Mouse (Mus musculus) left cerebral cortex, postnatal 4 days (tissue): ENCODE measurements around the gene Bpifc. TPM values are rescaled to one million over a fixed set of nuclear protein-coding genes. Genes with fewer than 3 reads are reported as not detected.

Experiments used
- DNase-seq: peaks from one replicate; pipeline ENCODE4 v3.0.0-alpha.2; 2022
- intact Hi-C: fragments of 180-260 bp; cut with DNase I; formaldehyde crosslinking; loops from one replicate; pipeline ENCODE4 v1.15.1; 2025
- total RNA-seq, 2 experiments: library from RNA; stranded (reverse); gene quantifications; 2 replicates each; pipeline ENCODE4 v1.2.3; 2021

The Bpifc gene
- total RNA-seq, 2 experiments from 2014 or later = not detected

GRCm38 (mm10) chr10:86018813-86019212, 7.1 kb upstream of the Bpifc start:
- intact Hi-C loops = loop anchor here (10.0 kb wide), 1 partner anchor 54 kb away; no protein-coding TSS in a partner anchor
- no peak for DNase-seq

DNA sequence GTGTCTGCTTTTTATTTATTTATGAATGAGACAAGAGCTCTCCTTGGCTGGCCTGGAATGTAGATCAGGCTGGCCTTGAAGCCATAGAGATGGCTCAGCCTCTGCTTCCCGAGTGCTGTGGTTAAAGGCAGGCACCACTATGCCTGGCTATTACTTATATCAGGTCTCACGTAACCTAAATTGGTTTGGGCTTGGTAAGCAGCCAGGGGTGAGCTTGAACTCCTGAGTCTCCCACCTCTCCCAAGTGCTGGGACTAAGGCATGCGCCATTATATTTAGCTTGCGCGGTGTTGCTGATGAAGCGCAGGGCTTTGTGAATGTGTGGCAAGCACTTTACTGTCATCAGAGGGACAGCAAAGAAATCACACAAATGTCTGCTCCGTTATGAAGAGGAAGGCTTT, 6.1 kb upstream of the Bpifc start:
- intact Hi-C loops = loop anchor here (10.0 kb wide), 1 partner anchor 53 kb away; no protein-coding TSS in a partner anchor
- DNase-seq = no peak

GRCm38 (mm10) chr10:86011172-86011571, 523 bp downstream of the Bpifc start:
- no peak for DNase-seq
- intact Hi-C loops = loop anchor here (10.0 kb wide), 1 partner anchor 46 kb away; no protein-coding TSS in a partner anchor

DNA sequence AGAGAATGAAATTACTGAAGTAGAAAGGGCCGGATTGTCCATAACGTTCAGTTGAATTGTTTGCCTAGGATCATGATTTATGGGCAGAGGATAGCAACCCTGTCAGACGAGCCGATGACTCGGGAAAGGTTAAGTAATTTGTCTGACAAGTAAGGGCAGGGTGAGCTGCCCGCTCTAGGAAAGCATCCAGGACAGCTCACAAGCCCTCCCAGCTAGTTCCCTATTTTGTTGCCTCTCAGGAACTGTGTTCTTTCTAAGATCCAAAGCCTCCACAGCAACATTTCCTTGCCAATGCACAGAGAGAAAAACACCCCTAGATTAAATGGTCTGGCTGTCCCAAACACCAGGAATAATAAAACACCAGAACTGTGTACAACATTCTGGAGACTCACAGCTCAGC, 1.1 kb downstream of the Bpifc start:
- no peak for DNase-seq
- intact Hi-C loops = loop anchor here (10.0 kb wide), 1 partner anchor 46 kb away; no protein-coding TSS in a partner anchor

DNA sequence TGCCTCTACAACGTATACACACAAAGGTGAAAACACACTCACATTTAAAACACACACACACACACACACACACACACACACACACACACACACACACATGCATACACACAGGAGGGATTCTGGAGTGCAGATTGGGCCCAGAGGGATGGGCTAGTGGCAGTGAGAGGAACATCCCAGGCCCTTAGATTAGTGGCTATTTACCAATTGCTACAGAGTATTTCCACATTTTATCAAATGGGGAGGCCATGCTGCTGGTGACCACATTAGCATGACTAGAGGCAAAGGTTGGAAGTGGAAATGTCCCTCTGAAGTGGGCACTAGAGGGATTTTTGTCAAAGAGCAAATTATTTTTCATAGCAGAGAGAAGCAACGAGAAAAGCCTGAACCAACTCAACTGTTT, 2.0 kb downstream of the Bpifc start:
- no peak for DNase-seq
- intact Hi-C loops = loop anchor here (10.0 kb wide), 1 partner anchor 45 kb away; no protein-coding TSS in a partner anchor

DNA sequence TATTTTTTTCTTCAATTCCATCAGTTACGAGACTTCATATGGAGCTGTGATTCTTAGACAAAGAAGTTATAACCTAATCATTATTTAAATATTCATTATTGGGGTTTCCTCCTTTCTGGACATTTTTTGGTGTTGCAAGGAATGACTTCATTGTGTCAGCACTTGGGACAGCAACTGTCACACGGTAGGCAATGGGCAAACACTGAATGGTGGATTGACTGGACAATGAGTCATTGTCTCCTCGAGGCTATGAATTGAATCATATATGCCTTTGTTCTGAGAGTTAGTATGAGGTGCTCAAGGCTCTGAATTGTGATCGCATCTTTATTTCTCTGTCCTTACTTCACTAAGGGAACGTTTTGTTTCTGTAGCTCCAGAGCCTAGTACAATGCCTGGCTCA, 5.2 kb downstream of the Bpifc start:
- intact Hi-C loops = no loop called here
- DNase-seq = no peak

GRCm38 (mm10) chr10:86000447-86000846, 11.2 kb downstream of the Bpifc start:
- intact Hi-C loops = no loop called here
- DNase-seq = no peak

- DNase-seq = no peak
- intact Hi-C loops = no loop called here
These were observed 17.1 kb downstream of the Bpifc start for GRCm38 (mm10) chr10:85994543-85995104.

DNA sequence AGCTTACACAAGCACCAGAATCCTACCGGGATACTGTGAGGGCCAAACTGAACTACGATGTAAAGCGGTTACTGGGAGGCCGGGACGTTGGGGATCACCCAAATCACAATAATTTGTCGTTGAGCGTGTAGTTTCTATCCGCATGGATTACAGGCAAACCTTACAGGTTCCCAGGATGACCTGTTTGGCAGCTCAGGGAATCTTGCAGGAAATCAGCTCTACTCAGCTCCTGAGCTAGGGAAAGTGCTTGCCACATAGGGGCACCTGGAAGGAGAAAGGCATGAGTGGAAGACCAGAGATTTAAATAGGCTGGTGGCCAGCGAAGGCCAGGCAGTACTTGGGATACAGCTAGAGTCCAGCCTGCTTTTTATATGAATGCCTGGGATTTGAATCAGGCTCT, 17.9 kb downstream of the Bpifc start:
- intact Hi-C loops = no loop called here

GRCm38 (mm10) chr10:85992412-85992811, 19.3 kb downstream of the Bpifc start:
- intact Hi-C loops = no loop called here
- DNase-seq = no peak

More for the DNA sequence above, 17.9 kb downstream of the Bpifc start:
- no peak for DNase-seq

- intact Hi-C loops = no loop called here
- no peak for DNase-seq
These were observed 22.1 kb downstream of the Bpifc start for GRCm38 (mm10) chr10:85989412-85990115.

DNA sequence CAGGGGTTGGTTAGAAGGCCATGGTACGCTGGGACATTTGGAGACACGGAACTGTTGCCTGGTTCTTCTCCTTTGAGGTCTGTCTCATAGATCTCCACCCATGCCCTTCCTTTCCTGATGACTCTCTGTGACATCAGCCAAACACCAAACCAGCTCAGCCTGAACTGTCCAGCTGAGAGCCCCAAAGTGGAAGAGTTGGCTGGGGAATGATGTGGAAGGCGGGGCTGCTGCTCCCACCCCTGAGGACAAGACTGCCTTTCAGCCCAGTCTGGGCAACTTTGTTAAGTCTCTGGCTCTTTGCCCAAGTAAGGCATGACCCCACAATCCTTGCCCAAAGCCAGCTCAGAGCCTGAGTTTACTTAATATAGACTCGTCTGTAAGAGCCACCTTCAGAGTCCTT, 38.8 kb downstream of the Bpifc start:
- intact Hi-C loops = no loop called here
- DNase-seq = peak; percentile 28

DNA sequence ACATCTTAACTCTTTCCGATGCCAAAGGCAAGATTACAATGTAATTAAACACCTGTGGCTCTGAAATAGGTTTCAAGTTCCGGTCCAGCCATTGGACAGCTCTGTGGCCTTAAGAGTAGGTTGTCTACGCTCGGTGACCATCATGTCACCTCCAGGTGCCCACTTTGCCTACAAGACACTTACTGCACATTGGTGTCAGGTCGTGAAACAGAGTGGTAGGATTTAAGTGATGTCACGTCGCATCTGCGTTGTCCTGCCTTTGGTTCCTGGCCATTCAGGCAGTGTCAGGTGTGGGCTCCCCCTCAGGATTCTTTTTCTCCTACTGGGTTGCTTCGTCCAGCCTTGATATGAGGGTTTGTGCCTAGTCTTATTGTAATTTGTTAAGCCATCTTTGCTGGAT, 39.9 kb downstream of the Bpifc start:
- intact Hi-C loops = no loop called here

GRCm38 (mm10) chr10:85969894-85970620, 41.6 kb downstream of the Bpifc start:
- intact Hi-C loops = loop anchor here (2.0 to 10.0 kb wide), 3 partner anchors 45 to 493 kb away; partner anchors contain the start of gene Bpifc
- no peak for DNase-seq

More for the DNA sequence above, 39.9 kb downstream of the Bpifc start:
- DNase-seq = no peak

GRCm38 (mm10) chr10:85968731-85969130, 43.0 kb downstream of the Bpifc start:
- intact Hi-C loops = loop anchor here (2.0 to 10.0 kb wide), 3 partner anchors 46 to 494 kb away; partner anchors contain the start of gene Bpifc
- DNase-seq = no peak

- peak; percentile 83 for DNase-seq
- intact Hi-C loops = loop anchor here (2.0 to 10.0 kb wide), 3 partner anchors 47 to 495 kb away; partner anchors contain the start of gene Bpifc
These were observed 43.5 kb downstream of the Bpifc start for GRCm38 (mm10) chr10:85968157-85968634.

- no peak for DNase-seq
- intact Hi-C loops = loop anchor here (2.0 to 10.0 kb wide), 3 partner anchors 47 to 495 kb away; partner anchors contain the start of gene Bpifc
These were observed 44.1 kb downstream of the Bpifc start for GRCm38 (mm10) chr10:85967411-85968156.

DNA sequence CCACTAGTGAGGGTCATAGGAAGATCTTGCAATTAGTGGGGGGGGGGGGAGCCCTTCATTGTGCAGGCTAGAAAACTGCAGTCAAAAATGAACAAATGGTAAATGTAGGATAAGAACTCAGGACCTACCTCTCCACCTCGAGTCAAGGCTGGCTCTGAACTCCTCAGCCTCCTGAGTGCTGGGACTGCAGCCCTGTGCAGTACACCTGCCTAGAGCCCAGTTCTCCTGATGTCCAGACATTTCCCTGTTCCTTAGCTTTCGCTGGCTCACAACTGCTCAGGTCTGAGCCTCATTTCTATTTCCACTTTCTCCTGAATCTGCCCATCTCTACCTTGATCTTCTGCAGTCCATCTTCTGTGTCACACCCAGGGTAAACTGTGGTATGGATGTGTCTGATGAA, 45.2 kb downstream of the Bpifc start:
- no peak for DNase-seq
- intact Hi-C loops = loop anchor here (10.0 kb wide), 2 partner anchors 48 to 328 kb away; partner anchors contain the start of gene Bpifc

DNA sequence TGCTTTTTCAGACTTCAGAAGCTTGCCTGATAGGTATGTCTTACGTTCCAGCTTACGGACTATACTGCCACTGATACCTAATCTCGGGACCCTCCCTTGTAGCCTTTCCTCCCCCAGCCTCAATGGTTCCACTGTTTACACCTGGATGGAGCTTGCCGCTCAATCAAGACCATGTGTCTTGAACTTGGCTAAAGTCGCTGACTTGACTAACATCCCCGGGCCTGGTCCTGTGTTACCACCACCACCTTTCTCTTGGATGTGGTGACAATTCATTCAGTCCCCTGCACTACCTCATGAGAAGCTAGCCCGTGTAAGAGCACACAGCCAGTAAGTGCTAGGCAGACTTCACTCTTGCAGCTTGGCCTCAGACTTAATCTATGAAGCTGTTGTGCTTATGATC, 47.4 kb downstream of the Bpifc start:
- no peak for DNase-seq
- intact Hi-C loops = loop anchor here (10.0 kb wide), 2 partner anchors 50 to 330 kb away; partner anchors contain the start of gene Bpifc

DNA sequence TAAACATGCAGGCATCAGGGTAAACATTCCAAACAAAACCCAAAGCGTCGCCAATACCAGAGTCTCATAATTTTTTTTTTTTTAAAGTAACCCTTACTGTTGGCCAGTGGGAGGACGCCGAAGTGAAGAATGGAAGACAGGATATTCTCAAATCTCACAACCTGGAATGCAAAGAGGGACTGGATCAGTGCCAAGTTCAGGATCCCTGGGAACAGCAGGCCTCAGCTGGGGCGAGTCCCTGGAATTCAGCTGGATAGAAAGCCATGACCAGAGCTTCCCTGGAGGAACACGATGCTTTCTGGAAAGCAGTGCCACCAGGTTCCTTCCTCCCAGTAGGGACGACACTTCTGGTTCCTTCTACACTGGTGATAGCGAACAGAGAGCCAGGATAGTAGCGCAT, 48.8 kb downstream of the Bpifc start:
- DNase-seq = no peak
- intact Hi-C loops = loop anchor here (10.0 kb wide), 2 partner anchors 52 to 332 kb away; partner anchors contain the start of gene Bpifc
